Mouse (Mus musculus) lung, embryonic 16.5 days (tissue): ENCODE results near the gene Tnf. TPM values are rescaled to one million over a fixed set of nuclear protein-coding genes. Genes with fewer than 3 reads are reported as not detected.

ENCODE experiments used
- ATAC-seq: fragments of 200-750 bp; cut with Nextera tagmentation; 2 replicates; pipeline ENCODE4 v1.8.0; 2017; ENCODE audit warnings: low read depth, mild to moderate bottlenecking, moderate library complexity
- H3K27ac ChIP-seq: fragments of 300-500 bp; sonication (generic); 2 replicates; pipeline ENCODE4 v1.5.1; 2014; ENCODE audit warnings: mild to moderate bottlenecking, control low read depth, low read length
- H3K27me3 ChIP-seq: fragments of 300-500 bp; sonication (generic); 2 replicates; pipeline ENCODE4 v1.6.1; 2014; ENCODE audit warnings: low read depth, low read length, mixed read lengths; ENCODE audit not compliant: control insufficient read depth, insufficient read depth
- H3K36me3 ChIP-seq: fragments of 300-500 bp; sonication (generic); 2 replicates; pipeline ENCODE4 v1.6.1; 2014; ENCODE audit warnings: low read length; ENCODE audit not compliant: control insufficient read depth, insufficient read depth
- H3K4me1 ChIP-seq: fragments of 300-500 bp; sonication (generic); replicated peaks from 2 replicates; pipeline ENCODE4 v1.6.1; 2014; ENCODE audit warnings: low read length, mixed read lengths; ENCODE audit not compliant: control insufficient read depth, insufficient read depth
- H3K4me2 ChIP-seq: fragments of 300-500 bp; sonication (generic); 2 replicates; pipeline ENCODE4 v1.6.1; 2014; ENCODE audit warnings: low read depth, low read length, control low read depth
- H3K4me3 ChIP-seq: fragments of 300-500 bp; sonication (generic); 2 replicates; pipeline ENCODE4 v1.5.1; 2014; ENCODE audit warnings: mild to moderate bottlenecking, low read length, control low read depth
- H3K9ac ChIP-seq: fragments of 300-500 bp; sonication (generic); 2 replicates; pipeline ENCODE4 v1.6.1; 2014; ENCODE audit warnings: low read length, control low read depth
- H3K9me3 ChIP-seq: fragments of 300-500 bp; sonication (generic); 2 replicates; pipeline ENCODE4 v1.6.1; 2016; ENCODE audit warnings: low read length; ENCODE audit not compliant: control insufficient read depth
- WGBS: fragments of 180-500 bp; shearing (Covaris S2); extraction: QIAGEN DNeasy Blood & Tissue Kit; methylation state at CpG from one replicate; pipeline ENCODE4 v1.1.7; 2014; 5-methylcytosine and 5-hydroxymethylcytosine counted together
- polyA plus RNA-seq: library from polyadenylated mRNA; unstranded; fragments of >200 nt; fragmentation: Nextera tagmentation; extraction: Ambion mirVana; gene quantifications from 2 replicates; pipeline ENCODE4 v1.2.1, GENCODE M21; 2015

Tnf gene
- polyA plus RNA-seq, 1 experiment from 2014 or later, result 0.09 TPM

DNA sequence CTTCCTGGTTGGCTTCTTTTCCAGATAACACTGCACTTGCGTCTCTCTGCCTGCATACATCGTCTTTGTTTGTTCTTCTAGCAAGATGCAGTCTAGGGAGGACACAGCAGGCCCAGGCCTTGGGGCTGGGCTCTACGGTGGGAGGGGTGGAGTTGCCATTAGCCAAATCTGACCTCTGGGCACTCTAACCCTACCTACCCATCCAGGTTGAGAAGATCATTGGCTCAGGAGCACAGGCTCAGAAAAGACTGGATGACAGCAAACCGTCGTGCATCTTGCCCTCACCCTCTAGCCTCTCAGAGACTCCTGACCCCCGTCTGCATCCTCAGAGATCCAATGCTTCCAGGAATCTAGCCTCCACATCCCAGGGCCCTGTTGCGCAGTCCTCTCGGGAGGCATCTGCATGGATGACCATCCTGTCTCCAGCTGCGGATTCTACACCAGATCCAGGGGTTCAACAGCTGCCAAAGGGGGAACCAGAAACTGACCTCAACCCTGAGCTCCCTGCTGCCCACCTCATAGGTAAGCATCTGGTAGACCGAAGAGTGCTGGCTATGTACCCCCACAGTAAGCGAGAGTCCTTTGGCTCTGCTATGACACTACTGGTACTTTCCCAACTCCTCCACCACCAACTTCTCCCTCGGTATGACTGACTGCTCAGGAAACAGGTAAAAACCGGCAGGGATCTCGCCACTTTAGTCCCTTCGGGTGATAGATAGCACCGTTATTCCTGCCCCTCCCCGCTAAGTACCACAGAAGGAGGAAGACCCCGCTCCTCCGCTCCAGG is 6.8 kb downstream of the Tnf start:
- Histone ChIP-seq H3K27me3 (peaks cover 13% of the 10 kb centered on the region), H3K27ac (no peak overlapping the region), H3K9me3 (no peaks in the 10 kb centered on the region), H3K4me1 (peaks cover 8% of the 10 kb centered on the region), H3K4me2 (peak overlapping the region; percentile 70), H3K9ac (peak overlapping the region; percentile 53), H3K4me3 (peak overlapping the region; percentile 47), H3K36me3 (no peaks in the 10 kb centered on the region)
- ATAC-seq, result 0 out of 2 replicates have a peak, but pooled peaks have one; percentile 18
- WGBS, result 32% methylated on average over 19 of the region's 19 CpGs

DNA sequence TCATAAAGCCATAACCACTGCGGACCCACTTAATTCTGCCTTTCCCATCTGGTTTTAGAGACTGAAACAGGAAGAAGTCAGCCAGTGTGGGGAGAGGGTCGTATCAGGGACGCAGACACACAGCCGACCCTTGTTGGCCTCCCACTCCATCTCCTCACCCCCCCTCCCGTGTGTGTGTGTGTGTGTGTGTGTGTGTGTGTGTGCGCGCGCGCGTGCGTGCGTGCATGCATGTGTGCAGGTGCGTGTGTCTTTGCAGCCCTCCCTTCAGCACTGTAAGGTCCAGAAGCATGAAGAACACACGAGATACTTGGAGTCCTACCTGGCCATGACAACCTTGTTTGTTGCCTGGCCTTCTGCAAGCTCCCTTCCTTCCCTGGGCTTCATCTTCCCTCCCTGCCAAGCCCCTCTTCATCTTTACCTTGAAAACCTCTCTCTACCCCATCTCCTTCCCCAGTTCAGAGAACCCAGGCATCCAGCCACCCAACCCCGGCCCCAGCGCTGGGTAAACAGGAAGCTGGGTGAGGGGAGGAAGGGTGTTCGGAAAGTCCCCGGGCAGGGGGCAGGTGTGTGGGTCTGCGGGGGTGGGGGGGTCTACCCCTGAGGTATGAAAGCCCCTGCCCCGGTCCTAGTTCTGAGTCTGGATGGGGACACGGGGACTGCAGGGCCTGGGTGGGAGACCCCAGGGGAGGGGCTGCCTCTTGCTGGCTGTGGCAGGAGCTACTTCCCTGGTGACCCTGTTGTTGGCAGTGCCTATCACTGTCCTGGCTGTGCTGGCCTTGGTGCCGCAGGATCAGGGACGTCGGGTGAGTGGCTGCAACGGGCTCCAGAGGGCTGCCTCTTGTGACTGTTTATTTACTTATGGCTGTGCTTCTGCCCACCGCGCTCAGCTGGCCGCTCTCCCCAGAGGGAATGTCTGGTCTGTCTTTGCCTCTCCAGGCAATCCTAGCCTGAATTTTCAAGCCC is 7.6 kb downstream of the Tnf start, which contains the start of gene Ltb:
Gene Ltb (plus strand): TSS at position 559 of the 963 bp plus-strand sequence.
- H3K4me2 ChIP-seq, result peak within 1 kb of the TSS; percentile 70; the same call in 1 of the 2 replicates
- no peaks in the 10 kb centered on the region for H3K36me3 ChIP-seq
- no peaks in the 10 kb centered on the region for H3K9me3 ChIP-seq
- H3K4me1 ChIP-seq, result peaks cover 8% of the 10 kb centered on the region
- H3K27me3 ChIP-seq, result peaks cover 13% of the 10 kb centered on the region
- 0 out of 2 replicates have a peak, but pooled peaks have one; percentile 29 for ATAC-seq
- 37% methylated on average over 26 of the region's 28 CpGs for WGBS
- H3K4me3 ChIP-seq, result peak within 1 kb of the TSS; percentile 47; the same call in 1 of the 2 replicates
- peak within 1 kb of the TSS; percentile 22; the same call in 1 of the 2 replicates for H3K9ac ChIP-seq
- no peak within 1 kb of the TSS for H3K27ac ChIP-seq

DNA sequence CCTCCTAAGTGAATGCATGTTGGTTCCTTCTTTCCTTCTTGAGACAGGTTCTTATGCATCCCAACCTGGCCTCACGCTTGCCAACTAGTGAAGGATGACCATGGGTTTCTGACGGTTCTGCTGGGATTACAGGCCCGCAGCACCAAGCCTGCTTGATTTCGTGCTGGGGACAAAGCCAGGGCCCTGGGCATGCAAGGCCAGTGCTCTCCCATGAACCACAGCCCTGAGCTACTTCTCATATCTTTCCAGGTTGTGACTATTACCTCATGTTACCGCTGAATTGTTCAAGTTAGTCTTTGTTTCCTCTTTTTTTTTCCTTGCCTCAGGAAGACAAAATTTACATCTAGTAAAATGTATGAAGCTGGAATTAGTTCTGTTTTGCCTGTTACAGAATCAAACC is 8.9 kb downstream of the Tnf start:
- WGBS, result 73% methylated on average over 5 of the region's 5 CpGs
- ATAC-seq, result no peak
- Histone ChIP-seq H3K36me3 (no peaks in the 10 kb centered on the region), H3K9me3 (no peaks in the 10 kb centered on the region), H3K9ac (no peak overlapping the region), H3K27ac (no peak overlapping the region), H3K27me3 (peaks cover 13% of the 10 kb centered on the region), H3K4me1 (peaks cover 8% of the 10 kb centered on the region), H3K4me2 (no peak overlapping the region), H3K4me3 (no peak overlapping the region)

DNA sequence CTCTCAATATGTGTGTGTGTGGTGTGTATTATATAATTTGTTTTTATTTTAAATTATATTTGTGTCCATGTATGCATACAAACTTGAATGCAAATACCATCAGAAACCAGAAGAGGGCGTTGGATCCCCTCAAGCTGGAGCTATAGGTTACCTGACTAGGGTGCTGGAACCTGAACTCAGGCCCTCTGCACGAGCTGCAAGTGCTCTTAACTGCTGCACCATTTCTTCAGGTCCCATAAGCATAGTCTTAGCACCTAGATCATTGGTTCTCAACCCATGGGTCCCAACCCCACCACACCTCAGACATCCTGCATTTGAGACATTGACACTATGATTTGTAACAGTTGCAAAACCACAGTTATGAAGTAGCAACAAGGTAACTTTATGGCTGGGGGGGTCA is 10.1 kb downstream of the Tnf start:
- Histone ChIP-seq H3K9ac (no peak overlapping the region), H3K27me3 (peaks cover 13% of the 10 kb centered on the region), H3K36me3 (no peaks in the 10 kb centered on the region), H3K4me3 (no peak overlapping the region), H3K27ac (no peak overlapping the region), H3K9me3 (no peaks in the 10 kb centered on the region), H3K4me2 (no peak overlapping the region), H3K4me1 (peaks cover 8% of the 10 kb centered on the region)
- WGBS, result 63% methylated on average over 2 of the region's 2 CpGs
- no peak for ATAC-seq

DNA sequence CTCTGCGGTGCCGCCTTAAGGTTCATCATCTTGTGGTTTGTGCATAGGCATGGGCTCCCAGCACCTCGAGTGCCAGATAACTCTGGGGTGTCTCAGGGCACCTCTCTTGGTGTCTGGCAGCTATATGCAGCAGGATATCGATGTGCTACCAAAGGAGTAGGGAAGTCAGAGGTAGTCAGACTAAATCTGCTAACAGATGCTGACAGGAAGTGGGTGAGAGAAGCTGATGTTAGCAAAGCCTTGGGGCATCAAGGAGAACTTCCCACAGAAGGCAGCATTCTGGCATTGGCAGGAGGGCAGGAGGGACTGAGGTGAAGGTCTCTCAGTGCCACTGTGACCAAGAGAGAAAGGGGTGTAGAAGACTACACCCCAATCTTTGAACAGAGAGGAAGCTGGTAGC is 11.7 kb downstream of the Tnf start:
- H3K4me1 ChIP-seq, result peaks cover 12% of the 10 kb centered on the region
- H3K4me2 ChIP-seq, result no peak overlapping the region
- 57% methylated on average over 4 of the region's 4 CpGs for WGBS
- H3K9ac ChIP-seq, result no peak overlapping the region
- no peaks in the 10 kb centered on the region for H3K36me3 ChIP-seq
- no peak overlapping the region for H3K27ac ChIP-seq
- H3K4me3 ChIP-seq, result no peak overlapping the region
- H3K9me3 ChIP-seq, result no peaks in the 10 kb centered on the region
- H3K27me3 ChIP-seq, result peaks cover 10% of the 10 kb centered on the region
- ATAC-seq, result no peak

DNA sequence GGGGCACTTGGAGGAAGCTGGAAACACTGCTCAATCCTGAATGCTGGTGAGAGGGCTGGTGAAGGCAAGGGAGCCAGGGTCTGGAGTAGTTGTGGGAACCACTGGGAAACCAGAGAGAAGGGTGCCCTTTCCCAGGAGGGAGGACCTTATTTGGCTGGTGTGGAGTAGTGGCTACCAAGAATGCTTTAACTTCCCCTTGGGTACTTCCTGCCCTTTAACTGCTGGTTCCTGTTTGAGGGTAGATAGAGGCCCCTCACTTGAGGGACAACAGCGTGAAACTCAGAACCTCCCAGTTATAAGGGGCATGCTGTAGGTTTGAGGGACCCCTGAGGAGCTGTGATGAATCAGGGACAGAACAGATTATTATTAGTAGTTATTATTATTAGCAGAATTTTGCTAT is 12.6 kb downstream of the Tnf start:
- Histone ChIP-seq H3K4me1 (peaks cover 8% of the 10 kb centered on the region; the same call in 1 of the 2 replicates), H3K36me3 (no peaks in the 10 kb centered on the region), H3K9ac (no peak overlapping the region), H3K27me3 (0 out of 2 replicates have a peak, but pooled peaks cover 1% of the 10 kb centered on the region), H3K4me3 (no peak overlapping the region), H3K27ac (no peak overlapping the region), H3K4me2 (no peak overlapping the region), H3K9me3 (no peaks in the 10 kb centered on the region)
- no peak for ATAC-seq
- WGBS, result 57% methylated on average over 1 of the region's 1 CpGs

DNA sequence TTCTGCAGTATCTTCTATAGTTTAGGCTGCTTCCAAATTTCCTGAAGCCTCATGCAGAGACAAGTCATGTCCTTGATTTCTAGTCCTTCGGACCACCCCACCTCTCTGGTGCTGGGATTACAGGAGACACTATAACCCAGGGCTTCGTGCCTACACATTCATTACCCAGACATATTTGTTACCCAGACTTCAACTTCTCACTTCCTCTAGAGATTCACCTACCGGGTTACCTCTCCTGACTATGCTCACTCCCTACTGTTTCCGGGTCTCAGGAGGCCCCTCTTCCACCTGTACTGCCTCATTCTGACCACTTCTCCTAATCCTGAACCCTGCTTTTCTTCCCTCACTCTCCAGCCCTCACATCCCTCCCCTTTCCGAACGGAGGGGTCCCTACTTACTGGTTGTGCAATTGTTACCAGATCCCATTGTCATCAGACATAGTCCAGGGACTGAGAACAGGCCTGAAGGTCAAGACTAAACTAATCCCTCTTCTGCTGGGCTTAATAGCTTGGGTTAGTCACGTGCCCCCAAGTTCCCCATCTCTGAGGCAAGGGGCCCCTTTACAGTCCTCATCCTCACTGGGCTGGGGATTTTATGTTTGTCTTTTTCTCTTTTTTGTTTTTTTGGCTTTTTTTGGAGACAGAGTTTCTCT is 13.7 kb downstream of the Tnf start, which contains the start of gene Lst1:
Gene Lst1 (minus strand): TSS at position 481 of the 652 bp plus-strand sequence.
- 71% methylated on average over 7 of the region's 7 CpGs for WGBS
- H3K27ac ChIP-seq, result no peak within 1 kb of the TSS

DNA sequence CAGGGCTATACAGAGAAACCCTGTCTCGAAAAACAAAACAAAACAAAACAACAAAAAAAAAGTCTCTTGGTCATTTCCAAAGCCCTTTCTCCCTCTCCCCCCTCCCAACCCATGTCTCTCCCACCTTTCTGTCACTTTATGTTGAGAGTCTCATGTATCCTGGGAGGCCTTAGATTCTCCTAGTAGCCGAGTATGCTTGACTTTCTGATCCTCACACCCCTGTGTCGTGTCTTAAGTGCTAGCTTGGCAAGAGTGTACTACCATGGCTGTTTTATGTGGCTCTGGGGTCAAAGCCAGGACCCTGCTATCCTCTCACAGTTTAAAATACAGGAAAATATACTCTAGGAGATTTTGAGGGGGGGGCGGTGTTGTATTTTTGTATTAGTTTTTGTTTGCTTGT is 14.5 kb downstream of the Tnf start:
- Histone ChIP-seq H3K4me2 (no peak overlapping the region), H3K4me1 (peaks cover 7% of the 10 kb centered on the region; the same call in 1 of the 2 replicates), H3K27ac (no peak overlapping the region), H3K4me3 (no peak overlapping the region), H3K36me3 (no peaks in the 10 kb centered on the region), H3K9me3 (no peaks in the 10 kb centered on the region), H3K27me3 (no peaks in the 10 kb centered on the region), H3K9ac (no peak overlapping the region)
- 53% methylated on average over 4 of the region's 4 CpGs for WGBS
- no peak for ATAC-seq

More for the DNA sequence above, 13.7 kb downstream of the Tnf start, which contains the start of gene Lst1:
- no peak for ATAC-seq
- Histone ChIP-seq H3K27me3 (no peaks in the 10 kb centered on the region), H3K9ac (no peak within 1 kb of the TSS), H3K4me1 (peaks cover 7% of the 10 kb centered on the region; the same call in 1 of the 2 replicates), H3K4me2 (no peak within 1 kb of the TSS), H3K4me3 (no peak within 1 kb of the TSS), H3K36me3 (no peaks in the 10 kb centered on the region), H3K9me3 (no peaks in the 10 kb centered on the region)
